Comparison of ENCODE assay signal across 29 mouse cellular contexts in the genomic region with DNA sequence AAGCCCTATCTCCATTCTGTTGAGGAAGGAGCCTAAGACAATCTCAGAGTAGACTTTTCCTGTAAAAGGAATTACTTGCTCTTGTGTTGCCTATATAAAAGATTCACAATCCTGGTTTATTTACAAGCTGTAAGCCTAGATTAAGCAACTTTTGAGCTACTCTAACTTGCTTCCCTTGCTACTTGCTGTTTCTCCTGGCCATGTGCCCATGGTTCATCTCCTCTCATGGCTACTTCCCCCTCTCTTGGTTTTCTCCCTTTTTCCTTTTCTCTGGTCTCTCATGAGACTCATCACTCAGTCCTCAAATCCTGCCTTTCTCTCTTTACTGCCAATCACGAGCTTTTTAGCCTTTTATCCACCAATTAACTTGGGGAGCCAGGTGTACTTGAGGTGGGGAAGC.
A peak's percentile ranks its signal among the peaks of the same experiment; 100 is the strongest.
DNase-seq lines count a peak whose midpoint lies in the region; ATAC-seq and TF ChIP-seq lines count a peak whose summit lies in the region.
"Had no signal": no experiment of that assay in that cellular context is flagged by ENCODE, and none has a peak within 500 bp of the region (broad histone marks: within the 10 kb centered on the region; RNA-seq: fewer than 3 reads in every experiment).

No protein-coding gene starts in this region.

- no peak for TF ChIP-seq CTCF in gastrocnemius, adult 2 months (IDR thresholded peaks at IDR 0.05)

- no peaks in the 10 kb centered on the region for H3K9me3 ChIP-seq in embryonic facial prominence, embryonic 10.5 days
- H3K9me3 ChIP-seq: G1E; hindbrain, embryonic 12.5 days; midbrain, embryonic 13.5 days; neural tube, embryonic 13.5 days had no signal

- H3K36me3 ChIP-seq in embryonic facial prominence, embryonic 10.5 days (replicated peaks): no peaks in the 10 kb centered on the region
- H3K36me3 ChIP-seq: G1E; hindbrain, embryonic 12.5 days; midbrain, embryonic 13.5 days; neural tube, embryonic 13.5 days had no signal

- WGBS in embryonic facial prominence, embryonic 10.5 days: 42% methylated on average over 1 of the region's 1 CpGs

- intact Hi-C loops in gastrocnemius, adult 2 months (cut with DNase I): no loop called here

- no peak overlapping the region for H3K27ac ChIP-seq in gastrocnemius, adult 2 months
- H3K27ac ChIP-seq in embryonic facial prominence, embryonic 10.5 days (replicated peaks): no peak overlapping the region
- H3K27ac ChIP-seq: hindbrain, embryonic 12.5 days; hindbrain, postnatal 0 days; liver, embryonic 14.5 days; midbrain, embryonic 13.5 days; neural tube, embryonic 13.5 days had no signal

- no peaks in the 10 kb centered on the region for H3K27me3 ChIP-seq in embryonic facial prominence, embryonic 10.5 days (replicated peaks; ENCODE audit: low read depth, poor library complexity, severe bottlenecking)
- H3K27me3 ChIP-seq: hindbrain, embryonic 12.5 days; midbrain, embryonic 13.5 days; neural tube, embryonic 13.5 days; Patski had no signal

- no peak overlapping the region for H3K4me3 ChIP-seq in gastrocnemius, adult 2 months
- no peak overlapping the region for H3K4me3 ChIP-seq in embryonic facial prominence, embryonic 10.5 days
- H3K4me3 ChIP-seq: erythroblast, embryonic 14.5 days; hindbrain, embryonic 12.5 days; midbrain, embryonic 13.5 days; neural tube, embryonic 13.5 days had no signal

- no peaks in the 10 kb centered on the region for H3K4me1 ChIP-seq in embryonic facial prominence, embryonic 10.5 days
- H3K4me1 ChIP-seq: hindbrain, embryonic 12.5 days; midbrain, embryonic 13.5 days; neural tube, embryonic 13.5 days had no signal

- ATAC-seq in common myeloid progenitor, adult 5-6 weeks (replicated peaks; ENCODE audit: low read depth, poor library complexity, severe bottlenecking): 0 out of 2 replicates have a peak, but pooled peaks have one; percentile 15
- ATAC-seq: forebrain, embryonic 16.5 days; hindbrain, postnatal 0 days; intestine, embryonic 16.5 days; midbrain, embryonic 13.5 days; Patski had no signal

- peak; percentile 35 for DNase-seq in gastrocnemius, adult 2 months
- no peak for DNase-seq in gastrocnemius, adult 8-10 months (ENCODE audit: low spot score in 2 of 2)
- peak; percentile 51 for DNase-seq in kidney, postnatal 10 days
- no peak for DNase-seq in kidney, adult 18-20 months
- peak; percentile 27 for DNase-seq in 416B (ENCODE audit: low read depth)
- DNase-seq in embryonic facial prominence, embryonic 10.5 days (ENCODE audit: low spot score): no peak
- no peak for DNase-seq in urinary bladder, adult 2 months (ENCODE audit: low spot score)
- DNase-seq: cerebellum, adult 11-12 months; cerebellum, adult 9-11 months; gastrocnemius, postnatal 10 days; heart, postnatal 36 days; liver; lung, adult 2 months; lung, postnatal 14 days; retina, postnatal 1 day; right cerebral cortex, postnatal 14 days; spleen, adult 18-20 months; thymus, postnatal 14 days had no signal

Comparison
In these comparisons a context has a peak if more than half of its experiments do, and no peak if none do; other contexts are left out.
1. DNase-seq: peak in gastrocnemius, adult 2 months (single experiment), kidney, postnatal 10 days (single experiment) and 416B (single experiment); none in gastrocnemius, adult 8-10 months (0 of 2), kidney, adult 18-20 months (single experiment), embryonic facial prominence, embryonic 10.5 days (single experiment) and urinary bladder, adult 2 months (single experiment).